Mouse (Mus musculus) heart, postnatal 0 days (tissue): ENCODE data around the gene Phtf1.

ENCODE experiments used
- CTCF ChIP-seq: IDR thresholded peaks from 2 replicates; pipeline ENCODE4 v1.5.1; 2016; ENCODE audit warnings: antibody characterized with exemption, control low read depth, low read depth
- EP300 ChIP-seq: IDR thresholded peaks from 2 replicates; pipeline ENCODE4 v1.6.1; 2016; ENCODE audit warnings: antibody characterized with exemption, low read depth

DNA sequence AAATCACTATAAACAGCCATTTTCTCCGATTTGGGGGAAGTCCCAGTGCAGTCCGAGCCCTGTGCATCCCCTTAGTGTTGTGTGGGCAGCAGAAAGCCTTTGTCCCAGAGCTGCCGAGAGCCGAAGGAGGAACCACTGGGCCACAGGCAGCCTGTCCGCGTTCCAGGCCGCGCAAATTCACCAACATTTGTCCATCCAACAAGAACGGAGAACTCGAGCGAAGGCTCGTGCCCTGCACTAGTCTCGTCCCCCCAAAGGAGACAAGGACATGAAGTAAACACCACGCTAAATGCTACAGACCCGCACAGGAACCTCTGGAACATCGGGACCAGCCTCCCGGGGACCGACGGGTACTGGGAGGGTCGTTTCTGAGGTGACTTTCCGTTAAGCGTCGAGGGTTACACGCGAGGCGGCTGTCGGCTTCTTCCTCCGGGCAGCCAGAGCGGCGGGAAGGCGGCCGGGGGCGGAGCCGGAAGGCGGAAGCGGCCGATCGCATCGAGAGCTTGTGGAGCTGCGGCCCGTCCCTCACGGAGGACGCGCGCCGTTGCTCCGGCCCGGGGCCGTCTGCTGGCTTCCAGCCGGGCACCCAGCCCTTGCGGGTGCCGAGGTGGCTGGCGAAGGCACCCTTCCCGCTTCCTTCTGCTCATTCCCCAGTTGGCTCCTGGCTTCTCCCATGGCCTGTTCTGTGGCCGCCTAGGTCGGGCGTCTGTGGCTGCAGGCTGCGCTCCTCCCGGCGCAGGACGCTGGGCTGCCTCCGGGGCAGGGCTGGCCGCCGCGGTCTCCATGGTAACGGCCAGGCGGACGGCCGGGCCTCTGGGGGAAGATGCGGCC is at the start of gene Phtf1:
- TF ChIP-seq EP300 (no peak), CTCF (no peak)
